Mouse (Mus musculus): ENCODE measurements around the gene Herc4. TPM values are rescaled to one million over a fixed set of nuclear protein-coding genes. Genes with fewer than 3 reads are reported as not detected.

Herc4 gene
- 1 to 10 TPM in 1 of 2 experiments, under 1 TPM in 1; 0.95 to 8.3 TPM for polyA plus RNA-seq (2012; fragmentation: generic; extraction: Trizol)

GRCm38 (mm10) chr10:63243493-63244054, at the start of gene Herc4:
TSS of gene Herc4 (plus strand) at chr10:63243810.

GRCm38 (mm10) chr10:63203728-63204127, 39.9 kb upstream of the Herc4 start, which contains the start of gene Mypn:
TSS of gene Mypn (minus strand) at chr10:63203952.

Other genes starting within 250 kb of the Herc4 start
- 10 to 100 TPM in 1 of 2 experiments, 1 to 10 TPM in 1; 3.1 to 36.0 TPM for gene Hnrnph3, start 219.6 kb upstream of the Herc4 start, polyA plus RNA-seq (2012; fragmentation: generic; extraction: Trizol)
- 1 to 10 TPM in 1 of 2 experiments, under 1 TPM in 1; 0.11 to 1.8 TPM for gene Pbld2, start 219.5 kb upstream of the Herc4 start, polyA plus RNA-seq (2012; fragmentation: generic; extraction: Trizol)
- gene Pbld1, start 183.6 kb upstream of the Herc4 start, polyA plus RNA-seq (2012; fragmentation: generic; extraction: Trizol) = 1 to 10 TPM in 1 of 2 experiments, under 1 TPM in 1; 0.26 to 4.6 TPM
- not detected for gene Atoh7, start 144.2 kb upstream of the Herc4 start, polyA plus RNA-seq (2012; fragmentation: generic; extraction: Trizol)
- gene Mypn, start 39.9 kb upstream of the Herc4 start, polyA plus RNA-seq (2012; fragmentation: generic; extraction: Trizol) = not detected
- 1 to 10 TPM in 1 of 2 experiments, under 1 TPM in 1; 0.42 to 2.1 TPM for gene Sirt1, start 137.9 kb downstream of the Herc4 start, polyA plus RNA-seq (2012; fragmentation: generic; extraction: Trizol)
- 1 to 10 TPM in 1 of 2 experiments, under 1 TPM in 1; 0.78 to 4.3 TPM for gene Dnajc12, start 138.6 kb downstream of the Herc4 start, polyA plus RNA-seq (2012; fragmentation: generic; extraction: Trizol)
- gene Gm7075, start 178.0 kb downstream of the Herc4 start, polyA plus RNA-seq (2012; fragmentation: generic; extraction: Trizol) = not detected
- gene Ctnna3, start 186.3 kb downstream of the Herc4 start, polyA plus RNA-seq (2012; fragmentation: generic; extraction: Trizol) = under 1 TPM in 1 of 2 experiments, not detected in 1; 0.05 TPM

Measured in C3H10T1/2 (cell line).